Mouse (Mus musculus): Measurements from ENCODE around the gene Dyx1c1. TPM values are rescaled to one million over a fixed set of nuclear protein-coding genes. Genes with fewer than 3 reads are reported as not detected.

Gene Dyx1c1
- polyA plus RNA-seq, 1 experiment: 0.12 TPM

GRCm38 (mm10) chr9:73014724-73015123, 56.1 kb downstream of the Dyx1c1 start:
- no peak for DNase-seq (ENCODE audit: low read depth, low spot score)
- 78% methylated on average over 13 of the region's 13 CpGs for WGBS

DNA sequence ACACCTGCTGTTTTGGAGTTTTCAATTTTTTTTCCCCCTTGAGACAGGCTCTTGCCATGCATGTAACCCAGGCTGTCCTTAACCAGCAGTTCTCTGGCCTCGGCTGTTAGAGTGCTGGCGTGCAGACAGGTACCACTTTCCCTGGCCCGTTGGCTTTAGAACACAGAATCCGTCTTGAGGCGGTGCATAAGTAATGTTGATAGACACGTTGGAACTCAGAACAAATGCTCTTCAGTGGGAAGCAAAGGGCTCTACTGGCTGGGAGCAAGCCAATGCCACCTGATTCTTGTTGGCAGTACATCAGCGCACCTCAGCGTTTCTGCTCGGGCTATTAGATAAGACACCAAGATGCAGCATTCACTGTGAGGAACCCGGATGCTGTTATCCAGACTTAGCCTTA, 61.3 kb downstream of the Dyx1c1 start:
- 88% methylated on average over 10 of the region's 10 CpGs for WGBS
- DNase-seq (ENCODE audit: low read depth, low spot score): no peak

DNA sequence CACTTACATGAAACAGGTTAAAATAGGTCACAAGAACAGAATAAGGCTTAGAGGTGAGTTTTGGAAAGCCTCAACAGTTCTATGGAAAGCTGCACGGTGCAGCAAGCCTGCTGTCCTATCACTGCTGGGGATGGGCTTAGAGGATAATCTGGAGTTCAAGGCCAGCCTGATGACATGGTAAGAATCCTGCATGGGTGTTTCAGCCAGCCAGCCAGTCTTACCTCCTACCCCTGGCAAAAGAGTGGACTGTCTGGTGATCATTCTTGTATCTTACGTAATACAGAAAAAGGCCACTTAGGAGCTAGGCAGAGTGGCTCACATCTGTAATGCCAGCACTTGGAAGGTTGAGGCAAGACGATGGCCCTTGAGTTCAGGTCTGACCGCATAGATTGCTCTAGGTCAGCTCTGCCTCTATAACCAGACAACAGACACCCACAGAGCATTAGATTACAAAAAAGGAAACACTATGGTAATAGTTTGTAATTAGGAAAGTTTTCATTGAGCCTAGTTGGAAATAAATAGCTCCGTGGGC, 62.0 kb downstream of the Dyx1c1 start:
- no peak for DNase-seq (ENCODE audit: low read depth, low spot score)
- 91% methylated on average over 5 of the region's 5 CpGs for WGBS

Other genes with a start within 250 kb of the Dyx1c1 start
- 0.03 and 0.20 TPM in 2 replicates for gene Prtg, start 151.9 kb upstream of the Dyx1c1 start, polyA plus RNA-seq (2012; rRNA removed)
- gene Pygo1, start 33.1 kb upstream of the Dyx1c1 start, polyA plus RNA-seq (2012; rRNA removed): 0.23 and 0.24 TPM in 2 replicates
- not detected in 2 replicates for gene Gm44503, start 67 bp downstream of the Dyx1c1 start, polyA plus RNA-seq (2012; rRNA removed)
- 5.7 and 7.2 TPM in 2 replicates for gene Ccpg1os, start 26.6 kb downstream of the Dyx1c1 start, polyA plus RNA-seq (2012; rRNA removed)
- gene Ccpg1, start 26.6 kb downstream of the Dyx1c1 start, polyA plus RNA-seq (2012; rRNA removed): 5.8 and 6.6 TPM in 2 replicates
- gene Pigb, start 81.6 kb downstream of the Dyx1c1 start, polyA plus RNA-seq (2012; rRNA removed): 5.8 and 8.9 TPM in 2 replicates
- gene Rab27a, start 86.1 kb downstream of the Dyx1c1 start, polyA plus RNA-seq (2012; rRNA removed): 9.4 TPM in 2 replicates
- 0.10 and 0.15 TPM in 2 replicates for gene Khdc3, start 143.1 kb downstream of the Dyx1c1 start, polyA plus RNA-seq (2012; rRNA removed)
- gene Gm20509, start 143.7 kb downstream of the Dyx1c1 start, polyA plus RNA-seq (2012; rRNA removed): not detected in 2 replicates
- 16.6 and 20.9 TPM in 2 replicates for gene Rsl24d1, start 154.6 kb downstream of the Dyx1c1 start, polyA plus RNA-seq (2012; rRNA removed)